Mouse (Mus musculus) ES-Bruce4 (cell line): ENCODE results near the gene Olfr522. TPM values are rescaled to one million over a fixed set of nuclear protein-coding genes. Genes with fewer than 3 reads are reported as not detected.

Experiments
- H3K27ac ChIP-seq: 2 replicates; pipeline ENCODE4 v1.5.1; 2012; ENCODE audit warnings: low read length, inconsistent platforms; ENCODE audit not compliant: insufficient read depth
- H3K27me3 ChIP-seq: 2 replicates; pipeline ENCODE4 v1.6.1; 2012; ENCODE audit warnings: mild to moderate bottlenecking, low read length, inconsistent platforms; ENCODE audit not compliant: control insufficient read depth, poor library complexity, insufficient read depth, severe bottlenecking
- H3K36me3 ChIP-seq: 2 replicates; pipeline ENCODE4 v1.6.1; 2012; ENCODE audit warnings: inconsistent platforms, mild to moderate bottlenecking, low read length, moderate library complexity; ENCODE audit not compliant: control insufficient read depth, poor library complexity, insufficient read depth, severe bottlenecking
- H3K4me1 ChIP-seq: one replicate; pipeline ENCODE4 v1.8.1; 2011; ENCODE audit warnings: low read length; ENCODE audit not compliant: control insufficient read depth, insufficient read depth
- H3K4me3 ChIP-seq: 2 replicates; pipeline ENCODE4 v1.5.1; 2011; ENCODE audit warnings: low read depth, mild to moderate bottlenecking, low read length
- H3K9ac ChIP-seq: 2 replicates; pipeline ENCODE4 v1.6.1; 2012; ENCODE audit warnings: low read depth, mild to moderate bottlenecking, inconsistent platforms; ENCODE audit not compliant: poor library complexity, severe bottlenecking
- H3K9me3 ChIP-seq: replicated peaks from 2 replicates; pipeline ENCODE4 v1.6.1; 2012; ENCODE audit warnings: mild to moderate bottlenecking, low read length, inconsistent platforms; ENCODE audit not compliant: control insufficient read depth, poor library complexity, insufficient read depth, severe bottlenecking
- CTCF ChIP-seq: IDR thresholded peaks from one replicate; pipeline ENCODE4 v1.8.1; 2011; ENCODE audit warnings: low read depth, low read length
- EP300 ChIP-seq: IDR thresholded peaks from 2 replicates; pipeline ENCODE4 v1.6.1; 2011; ENCODE audit warnings: low read depth, low read length; ENCODE audit not compliant: insufficient read depth
- POLR2A ChIP-seq: IDR thresholded peaks from one replicate; pipeline ENCODE4 v1.8.1; 2011; ENCODE audit warnings: low read length; ENCODE audit not compliant: insufficient read depth
- polyA plus RNA-seq: library from polyadenylated mRNA; stranded (reverse); fragments of >200 nt; gene quantifications from 2 replicates; pipeline ENCODE4 v1.2.4, GENCODE M21; 2011; ENCODE audit warnings: low read depth; ENCODE audit not compliant: missing spikeins, insufficient read depth, insufficient read length

Gene Olfr522
- polyA plus RNA-seq, 1 experiment, result not detected

DNA sequence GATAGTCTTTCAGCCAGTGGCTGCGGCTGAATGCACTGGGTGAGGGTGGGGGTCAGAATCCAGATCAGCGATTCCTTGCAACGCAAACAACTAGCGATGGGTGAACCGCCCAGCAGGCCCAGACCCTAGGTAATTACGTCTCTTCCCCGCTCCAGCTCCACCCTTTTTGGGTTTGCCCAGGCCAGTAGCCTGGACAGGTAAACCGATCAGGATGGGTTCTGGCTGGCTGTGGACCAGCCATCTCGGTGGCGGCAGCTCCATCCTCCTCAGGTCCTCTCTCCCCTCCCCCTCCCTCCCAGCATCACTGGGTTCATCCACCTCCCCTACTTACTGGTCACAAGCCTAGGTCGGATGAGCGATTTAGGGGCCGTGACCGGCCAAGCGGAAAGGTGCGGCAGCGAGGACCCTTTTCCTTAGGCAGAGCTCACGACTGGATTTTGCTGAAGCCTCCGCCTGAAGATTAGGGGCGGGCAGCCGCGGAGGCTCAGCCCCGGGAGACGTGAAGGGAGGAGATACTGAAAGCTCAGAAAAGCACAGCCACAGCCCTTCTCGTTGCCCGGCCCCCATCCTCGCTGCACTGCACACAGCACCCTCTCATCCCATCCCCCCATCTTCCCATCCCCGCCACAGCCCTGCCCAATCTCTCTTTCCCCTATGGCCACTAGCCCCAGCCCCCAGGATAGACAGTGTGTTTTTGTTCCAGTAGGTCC lies 10.2 kb downstream of the Olfr522 start, which contains the start of gene Sprn:
Gene Sprn (minus strand): TSS at position 660 of the 710 bp plus-strand sequence.
- TF ChIP-seq CTCF (no peak), EP300 (no peak)
- H3K27ac ChIP-seq, result no peak within 1 kb of the TSS
- no peaks in the 10 kb centered on the region for H3K36me3 ChIP-seq
- no peaks in the 10 kb centered on the region for H3K27me3 ChIP-seq
- no peaks in the 10 kb centered on the region for H3K4me1 ChIP-seq
- H3K9me3 ChIP-seq, result no peaks in the 10 kb centered on the region
- peak within 1 kb of the TSS; percentile 33 for H3K9ac ChIP-seq
- peak within 1 kb of the TSS; percentile 41 for H3K4me3 ChIP-seq

DNA sequence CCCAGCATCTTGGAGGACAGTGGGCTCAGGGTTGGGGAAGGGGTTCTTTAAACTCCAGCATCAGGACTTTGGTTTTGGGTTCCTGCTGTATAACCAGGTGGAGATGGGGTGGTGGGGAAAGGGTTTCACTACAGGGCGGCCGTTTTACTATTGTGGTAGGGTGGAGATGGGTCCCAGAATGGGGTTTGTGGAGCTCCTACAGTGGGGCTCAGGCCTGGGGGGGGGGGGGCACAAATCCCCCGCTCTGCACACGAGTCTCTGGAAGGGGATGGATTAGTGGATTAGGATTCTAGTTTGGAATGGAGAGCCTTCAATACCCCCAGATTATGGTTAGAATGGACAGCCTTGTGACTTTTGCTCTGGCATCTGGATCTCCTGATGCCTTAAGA lies 10.7 kb downstream of the Olfr522 start:
- Histone ChIP-seq H3K36me3 (no peaks in the 10 kb centered on the region), H3K27ac (no peak overlapping the region), H3K27me3 (no peaks in the 10 kb centered on the region), H3K4me3 (peak overlapping the region; percentile 41), H3K4me1 (no peaks in the 10 kb centered on the region), H3K9ac (peak overlapping the region; percentile 33), H3K9me3 (no peaks in the 10 kb centered on the region)
- TF ChIP-seq CTCF (no peak), POLR2A (no peak), EP300 (no peak)

DNA sequence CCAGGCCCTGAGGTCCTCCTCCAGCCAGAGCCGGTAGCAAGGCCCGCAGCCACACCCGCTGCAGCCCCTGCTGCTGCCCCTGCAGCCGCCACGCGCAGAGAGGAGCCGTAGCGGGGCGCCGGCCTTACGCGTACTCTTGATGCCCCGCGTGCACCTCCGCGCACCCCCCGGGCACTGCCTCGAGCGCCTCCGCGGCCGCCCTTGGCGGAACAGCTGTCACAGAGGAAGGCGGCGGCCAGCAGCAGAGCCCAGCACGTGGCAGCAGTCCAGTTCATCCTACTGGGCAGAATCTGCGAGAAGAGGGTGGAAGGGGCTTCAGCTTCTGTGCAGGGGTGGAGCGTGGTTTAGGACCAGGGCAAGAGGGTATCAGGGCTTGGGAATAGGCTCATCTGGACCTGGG lies 11.2 kb downstream of the Olfr522 start:
- Histone ChIP-seq H3K4me3 (peak overlapping the region; percentile 34), H3K27ac (no peak overlapping the region), H3K36me3 (no peaks in the 10 kb centered on the region), H3K9ac (peak overlapping the region; percentile 33), H3K4me1 (no peaks in the 10 kb centered on the region), H3K9me3 (no peaks in the 10 kb centered on the region), H3K27me3 (no peaks in the 10 kb centered on the region)
- TF ChIP-seq POLR2A (no peak), CTCF (no peak), EP300 (no peak)

DNA sequence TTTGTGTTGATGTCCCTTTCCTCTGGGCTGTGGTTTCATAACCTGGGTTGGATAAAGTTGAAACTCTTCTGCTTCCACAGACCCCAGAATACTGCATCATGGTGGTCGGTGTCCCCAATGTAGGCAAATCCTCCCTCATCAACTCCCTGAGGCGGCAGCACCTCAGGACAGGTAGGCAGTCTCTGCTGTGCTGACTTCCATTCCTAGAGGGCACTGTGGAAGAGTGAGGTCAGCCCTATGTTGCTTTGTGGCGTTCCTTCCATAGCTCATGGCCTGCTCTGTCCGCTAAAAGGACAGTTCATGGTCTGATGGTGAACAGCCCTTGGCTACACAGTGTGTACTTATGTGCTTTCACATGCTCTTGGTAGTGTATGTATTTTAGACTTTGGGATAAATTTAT lies 20.0 kb downstream of the Olfr522 start:
- Histone ChIP-seq H3K27me3 (no peaks in the 10 kb centered on the region), H3K36me3 (no peaks in the 10 kb centered on the region), H3K9ac (no peak overlapping the region), H3K4me1 (no peaks in the 10 kb centered on the region), H3K4me3 (no peak overlapping the region), H3K9me3 (no peaks in the 10 kb centered on the region), H3K27ac (no peak overlapping the region)
- TF ChIP-seq EP300 (no peak), CTCF (no peak), POLR2A (no peak)

DNA sequence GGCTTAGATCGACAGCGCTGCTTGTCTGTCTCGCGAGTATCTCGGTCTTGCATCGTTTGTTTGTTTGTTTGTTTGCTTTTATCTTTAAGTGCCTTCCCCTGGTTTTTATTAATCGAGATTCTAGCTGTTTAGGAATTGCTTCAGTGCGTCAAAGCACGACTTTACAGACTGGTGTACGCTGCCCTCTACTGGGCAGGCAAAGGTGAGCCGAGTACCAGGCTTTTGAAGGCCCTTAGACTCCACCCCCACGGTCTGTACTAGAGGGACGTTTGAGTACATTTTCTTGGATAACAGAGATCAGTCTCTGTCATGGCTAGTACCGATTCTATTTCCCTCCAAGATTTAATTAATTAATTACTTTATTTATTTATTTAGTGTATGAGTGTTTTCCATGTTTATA lies 23.2 kb downstream of the Olfr522 start:
- Histone ChIP-seq H3K9me3 (no peaks in the 10 kb centered on the region), H3K9ac (no peak overlapping the region), H3K27ac (no peak overlapping the region), H3K27me3 (no peaks in the 10 kb centered on the region), H3K4me3 (no peak overlapping the region), H3K4me1 (no peaks in the 10 kb centered on the region), H3K36me3 (no peaks in the 10 kb centered on the region)
- no peak for TF ChIP-seq POLR2A
- no peak for TF ChIP-seq EP300
- TF ChIP-seq CTCF, result peak; percentile 64

DNA sequence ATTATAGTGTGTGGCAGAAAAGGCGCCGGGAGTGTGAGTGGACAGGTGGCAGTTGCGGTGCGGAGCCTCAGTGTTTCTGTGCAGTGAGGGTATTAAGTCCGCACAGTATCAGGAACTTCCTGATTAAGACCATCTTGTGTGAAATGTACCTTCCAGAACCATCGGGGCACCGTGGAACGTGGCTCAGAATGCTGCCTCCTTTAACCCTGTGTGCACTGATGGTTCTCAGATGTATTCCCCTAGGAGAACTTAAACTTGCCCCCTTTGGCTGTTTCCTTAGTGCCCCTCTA lies 26.6 kb downstream of the Olfr522 start:
- TF ChIP-seq POLR2A, result no peak
- TF ChIP-seq EP300, result no peak
- no peak for TF ChIP-seq CTCF
- no peaks in the 10 kb centered on the region for H3K4me1 ChIP-seq
- no peaks in the 10 kb centered on the region for H3K9me3 ChIP-seq
- H3K4me3 ChIP-seq, result peak overlapping the region; percentile 95
- no peak overlapping the region for H3K27ac ChIP-seq
- H3K27me3 ChIP-seq, result no peaks in the 10 kb centered on the region
- H3K36me3 ChIP-seq, result no peaks in the 10 kb centered on the region; the same call in 1 of the 2 replicates
- H3K9ac ChIP-seq, result peak overlapping the region; percentile 58
